Mouse (Mus musculus) yolk sac, embryonic 10.5 days (tissue): ENCODE measurements around the gene Sptb.

Source experiments
- DNase-seq: peaks from one replicate; pipeline ENCODE4 v3.0.0-alpha.2; 2017; ENCODE audit warnings: low spot score

The Sptb gene

DNA sequence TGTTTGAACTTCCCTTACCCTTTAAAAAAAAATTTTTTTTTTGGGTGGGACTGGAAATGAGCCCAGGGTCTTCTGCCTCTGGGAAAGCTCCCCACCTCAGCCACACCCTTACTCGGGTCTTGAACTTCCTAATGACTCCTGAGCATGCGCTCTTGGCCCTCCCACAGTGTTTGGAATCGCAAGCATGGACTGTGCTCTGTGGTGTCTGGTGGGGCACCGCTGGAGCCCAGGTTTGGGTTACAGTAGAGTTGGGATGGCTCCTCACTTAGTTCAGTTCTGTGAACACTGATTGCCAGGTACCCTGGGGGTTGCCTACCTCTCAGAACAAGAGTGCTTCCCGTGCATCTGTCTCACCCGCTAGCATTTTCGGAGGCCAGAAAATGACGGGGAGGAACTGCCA, 168.9 kb downstream of the Sptb start:
- no peak for DNase-seq

DNA sequence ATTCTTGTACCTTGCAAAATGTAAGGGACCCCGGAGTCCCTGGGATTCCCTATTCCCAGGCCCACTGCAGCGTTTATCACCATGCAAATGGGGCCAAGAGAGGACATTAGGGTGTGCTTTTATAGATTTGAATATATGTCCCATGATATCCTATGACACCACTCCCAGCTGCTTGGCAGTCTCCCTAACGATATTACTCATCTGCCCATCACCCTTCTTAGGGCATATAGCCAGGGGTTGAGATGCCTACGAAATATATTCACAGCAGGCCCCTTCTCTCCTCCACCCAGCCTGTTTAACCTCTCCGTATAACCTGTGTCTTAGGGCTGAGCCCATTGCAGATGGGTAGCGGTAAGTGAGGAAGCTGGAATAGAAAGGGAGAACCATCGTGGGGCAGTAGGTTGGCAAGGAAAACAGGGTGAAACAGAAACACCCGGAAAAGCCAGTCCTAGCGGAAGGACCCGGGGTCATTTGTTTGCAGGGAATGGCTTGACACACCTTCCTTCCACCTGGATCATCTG, 169.6 kb downstream of the Sptb start:
- no peak for DNase-seq

DNA sequence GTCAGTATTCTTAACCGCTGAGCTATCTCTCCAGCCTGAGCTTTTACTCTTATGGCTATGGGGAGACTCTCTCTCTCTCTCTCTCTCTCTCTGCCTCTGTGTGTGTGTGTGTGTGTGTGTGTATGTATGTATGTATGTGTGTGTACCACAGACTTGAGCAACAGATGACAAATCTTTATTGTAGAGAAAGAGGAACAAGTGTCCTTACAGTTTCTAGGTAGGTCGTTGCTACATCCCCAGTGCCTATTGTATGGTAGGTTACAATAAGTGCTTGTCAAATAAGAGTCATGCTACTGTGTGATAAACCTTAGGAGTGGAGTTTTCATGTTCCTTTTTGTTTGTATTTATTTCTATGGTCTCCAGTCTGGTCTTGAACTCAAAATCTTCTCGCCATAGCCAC, 170.2 kb downstream of the Sptb start:
- DNase-seq = no peak

DNA sequence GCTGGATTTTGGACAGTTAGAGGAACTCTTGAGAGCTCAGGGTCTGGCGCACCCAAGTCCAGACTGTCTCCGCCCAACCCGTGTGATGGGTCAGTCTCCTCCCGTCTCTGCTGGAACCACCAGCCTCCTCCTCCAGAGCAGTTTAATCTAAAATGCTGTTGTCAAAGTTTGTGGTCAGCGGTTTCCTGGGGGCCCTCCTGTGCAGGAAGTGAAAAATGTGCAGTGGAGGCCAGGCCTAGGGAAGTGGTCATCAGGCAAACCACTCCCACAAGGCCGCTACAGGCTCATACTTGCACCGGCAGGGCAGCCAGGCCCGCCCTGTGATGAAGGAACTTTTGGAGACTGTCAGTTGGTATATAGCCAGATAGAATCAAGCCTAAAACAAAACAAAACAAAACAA, 172.9 kb downstream of the Sptb start:
- DNase-seq = peak; percentile 61

DNA sequence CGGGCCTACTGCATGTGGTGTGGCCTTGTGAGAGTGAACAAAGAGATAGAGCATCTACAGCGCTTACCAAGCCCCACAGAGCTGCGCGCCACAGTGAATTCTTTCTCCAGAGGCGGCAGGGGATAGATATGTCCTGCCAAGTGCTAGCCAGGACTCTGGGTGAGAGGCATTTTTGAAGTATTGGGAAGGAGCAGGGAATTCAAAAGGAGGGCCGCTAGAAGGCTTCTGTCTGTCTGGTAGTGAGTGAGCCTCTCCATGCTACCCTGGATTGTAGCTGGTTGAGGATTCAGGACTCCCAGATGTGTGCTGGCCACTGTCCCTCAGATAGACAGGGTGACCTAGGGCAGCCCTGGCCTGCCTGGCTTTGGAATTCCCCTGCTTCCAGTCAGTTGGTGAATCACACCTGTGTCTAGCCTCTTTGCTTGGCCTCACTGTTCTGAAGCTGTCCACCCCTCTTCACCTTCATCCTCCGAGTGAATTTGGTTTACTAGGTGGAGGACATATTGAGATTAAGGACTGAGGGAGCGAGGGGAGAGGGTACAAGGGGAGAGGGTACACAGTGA, 173.7 kb downstream of the Sptb start:
- no peak for DNase-seq

DNA sequence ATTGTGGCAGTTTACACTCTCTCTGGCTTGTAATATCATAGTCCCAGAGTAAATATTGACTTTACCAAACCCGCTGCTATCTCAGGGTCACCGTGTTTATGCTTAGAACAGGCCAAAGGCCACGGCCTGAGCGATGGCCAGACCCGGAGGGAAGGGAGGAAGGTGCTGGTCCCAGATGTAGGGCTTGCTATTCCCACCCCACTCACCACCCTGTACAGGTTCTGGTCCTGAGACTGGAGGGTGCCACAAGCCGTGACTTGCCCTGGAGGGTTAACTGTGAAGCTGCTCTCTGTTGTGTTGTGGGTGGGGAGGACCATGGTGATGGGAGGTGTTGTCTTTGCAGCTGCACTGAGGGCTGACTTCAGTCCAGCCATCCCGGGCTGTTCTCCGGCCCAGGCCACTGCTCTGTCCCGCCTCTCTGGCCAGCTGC, 174.9 kb downstream of the Sptb start:
- DNase-seq = peak; percentile 81

DNA sequence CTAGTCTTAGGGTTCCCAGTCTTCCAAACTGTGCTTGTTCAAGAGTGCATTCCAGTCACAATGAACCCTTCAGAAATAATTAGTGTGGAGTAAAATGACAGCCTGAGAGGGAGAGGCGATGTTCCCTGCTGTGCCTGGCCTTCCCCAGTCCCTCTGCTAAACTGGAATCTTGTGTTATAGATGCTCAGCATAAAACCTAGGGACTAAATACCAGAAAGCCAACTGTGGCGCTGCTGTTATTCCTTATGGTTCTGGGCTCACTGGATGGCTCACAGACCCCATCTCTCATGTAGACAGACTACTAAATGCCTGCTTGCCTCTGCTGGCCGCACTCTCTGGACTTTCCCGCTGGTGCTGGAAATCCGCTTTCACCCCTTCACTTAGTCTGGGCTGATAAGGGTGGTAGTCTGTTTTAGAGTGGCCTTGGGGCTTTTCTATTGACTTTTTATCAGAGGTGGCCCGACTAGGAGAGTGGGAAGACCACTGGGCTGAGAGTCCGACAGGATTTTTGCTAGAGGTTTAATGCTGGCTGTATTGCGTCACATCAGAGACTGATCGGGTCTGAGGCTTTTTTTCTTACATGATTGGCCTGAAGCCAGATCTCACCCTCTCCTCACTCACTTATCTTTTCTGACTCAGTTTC, 175.6 kb downstream of the Sptb start:
- DNase-seq = peak; percentile 55

DNA sequence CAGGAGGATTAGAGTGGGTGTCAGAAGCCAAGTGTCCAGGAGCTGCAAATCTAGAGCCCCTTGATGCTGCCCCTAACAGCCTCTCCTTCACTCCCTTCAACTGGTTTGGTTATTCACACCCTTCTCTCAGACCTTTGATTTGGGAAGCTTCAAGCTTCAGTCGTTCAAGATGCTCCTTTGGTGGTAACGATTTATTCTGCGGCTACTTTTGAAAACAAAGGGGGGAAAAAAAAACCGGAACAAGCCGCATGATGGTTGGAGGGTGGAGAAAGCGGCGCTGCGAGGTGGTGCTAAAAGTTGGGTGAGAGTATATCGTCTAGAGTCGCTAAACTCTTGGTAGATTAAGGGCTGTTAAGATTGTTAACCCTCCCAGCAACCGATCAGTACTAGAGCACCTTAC, 176.1 kb downstream of the Sptb start:
- DNase-seq = no peak

DNA sequence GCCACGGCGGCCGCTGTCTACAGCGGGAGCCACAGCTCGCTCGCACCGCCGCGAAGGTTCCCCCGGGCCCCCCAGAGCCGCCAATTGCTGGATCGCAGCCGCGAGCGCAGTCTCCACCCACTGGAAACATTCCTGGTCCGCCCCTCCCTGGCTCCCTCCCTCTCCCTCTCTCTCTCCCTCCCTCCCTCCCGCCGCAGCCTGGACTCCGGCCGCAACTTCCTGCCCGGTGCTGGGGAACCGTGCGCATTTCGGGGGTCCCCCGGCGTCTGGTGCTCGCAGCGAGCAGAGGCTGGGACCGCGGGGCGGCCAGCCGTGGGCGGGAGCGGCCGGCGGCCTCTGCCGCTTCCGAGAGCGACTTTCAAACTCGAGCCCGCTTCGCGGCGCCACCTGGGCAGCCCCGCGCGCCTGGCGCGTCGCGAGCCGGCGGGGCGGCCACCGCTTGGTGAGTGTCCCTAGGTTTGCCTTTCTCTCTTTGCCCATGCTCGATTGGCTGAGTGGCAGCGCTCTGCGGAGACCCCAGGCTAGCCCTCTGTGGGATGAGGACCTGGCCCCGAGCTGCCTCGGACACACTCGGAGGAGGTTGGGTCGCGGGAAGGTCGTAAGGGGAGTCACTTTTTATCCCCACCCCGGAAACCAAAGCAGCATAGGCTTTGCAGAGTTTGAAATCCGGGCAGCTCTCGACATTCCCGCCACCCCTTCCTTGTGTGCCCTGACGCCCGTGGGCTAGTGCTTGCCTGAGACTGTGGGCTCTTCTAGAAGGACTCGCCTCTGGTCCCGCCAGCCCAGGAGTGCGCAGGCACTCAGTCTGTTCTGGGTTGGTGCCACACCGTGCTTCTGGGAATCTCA, 176.7 kb downstream of the Sptb start:
- peak; percentile 93 for DNase-seq

DNA sequence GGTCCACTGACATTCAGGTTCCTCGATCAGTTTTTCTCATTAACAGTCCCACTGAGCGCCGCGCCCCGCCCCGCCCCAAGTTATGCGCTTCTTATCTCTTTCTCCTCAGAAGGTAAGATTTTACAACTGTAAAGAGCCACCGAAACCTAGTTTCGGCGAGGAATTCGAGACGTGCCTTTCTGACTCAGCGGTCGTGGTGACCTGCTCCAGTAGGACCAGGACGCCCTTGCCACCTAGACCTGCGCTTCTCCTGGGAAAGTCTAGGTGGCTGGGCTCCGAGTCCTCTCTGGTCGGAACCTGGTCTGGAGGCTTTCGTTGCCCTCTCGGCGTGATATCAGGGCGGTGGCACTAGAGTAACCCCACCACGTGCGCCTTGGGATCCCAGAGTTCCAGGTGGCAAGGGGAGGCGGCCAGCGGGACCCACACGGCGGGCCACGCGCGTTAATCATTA, 177.4 kb downstream of the Sptb start:
- DNase-seq = no peak

DNA sequence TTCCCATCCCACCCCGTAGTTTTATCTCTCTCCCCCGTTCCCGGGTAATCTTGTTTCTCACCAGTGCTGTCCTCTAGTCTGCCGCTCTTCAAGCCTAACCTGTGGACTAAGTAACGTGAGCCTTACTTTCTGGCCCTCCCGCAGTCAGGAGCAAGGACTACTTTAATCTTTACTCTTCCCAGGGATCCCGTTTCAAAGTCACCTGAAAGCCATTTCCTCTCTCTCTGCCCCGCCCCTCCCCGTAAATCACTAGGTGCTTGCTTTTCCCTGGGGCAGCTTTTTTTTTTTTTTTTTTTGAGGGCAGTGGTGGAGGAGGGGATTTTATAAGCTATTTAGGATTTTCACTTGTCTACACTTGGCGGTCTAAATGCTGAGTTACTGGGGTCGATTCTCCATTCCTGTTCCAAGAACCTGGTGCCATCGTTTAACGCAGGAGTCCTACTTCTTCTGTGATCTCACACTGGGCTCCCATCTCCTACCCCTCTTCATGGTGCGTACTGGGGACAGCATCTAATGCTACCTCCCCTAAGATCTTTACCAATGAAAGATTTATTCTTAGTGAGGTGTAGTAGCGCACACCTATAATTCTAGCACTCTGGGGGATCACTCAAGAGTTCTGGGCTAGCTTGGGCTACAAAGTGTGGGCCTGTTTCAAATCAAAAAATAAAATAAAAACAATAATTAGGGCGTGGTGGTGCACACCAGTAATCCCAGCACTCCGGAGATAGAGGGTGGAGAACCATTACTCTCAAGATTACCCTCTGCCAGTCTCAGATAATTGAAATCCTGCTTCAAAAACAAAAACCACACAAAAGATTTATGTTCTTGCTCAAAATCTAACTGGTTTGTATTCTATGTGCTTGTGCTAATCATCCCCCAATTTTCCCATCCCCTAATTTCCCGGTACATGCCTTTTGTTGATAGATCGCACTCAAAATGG, 178.1 kb downstream of the Sptb start:
- peak; percentile 83 for DNase-seq

DNA sequence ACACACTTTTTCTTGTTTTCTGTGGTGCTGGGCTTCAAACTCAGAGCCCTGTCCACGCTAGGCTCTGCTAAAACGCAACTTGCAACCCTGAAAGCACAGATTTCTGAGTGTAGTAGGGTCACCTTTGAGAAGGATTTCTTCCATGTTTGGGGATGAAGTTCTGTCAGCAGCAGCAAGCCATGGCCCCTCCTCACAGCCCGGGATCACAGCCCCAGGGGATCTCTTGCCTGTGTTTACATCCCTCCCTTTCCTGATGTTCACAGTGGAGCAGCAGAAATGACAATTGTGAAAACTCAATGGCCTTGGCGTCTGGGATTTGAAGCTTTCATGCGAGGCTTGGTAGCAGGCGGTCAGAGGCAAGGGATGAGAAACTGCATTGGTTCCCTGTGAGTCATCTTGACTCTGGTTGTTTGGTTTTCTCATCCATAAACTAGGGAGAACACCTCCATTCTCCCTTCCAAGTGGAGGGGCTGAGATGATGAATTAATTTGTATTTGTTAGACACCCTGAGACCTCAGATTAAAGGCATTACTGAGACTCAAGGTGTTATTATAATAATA, 179.7 kb downstream of the Sptb start, which contains the start of gene Plekhg3:
Gene Plekhg3 (plus strand): TSS at position 312 of the 560 bp plus-strand sequence.
- no peak for DNase-seq
